Mouse (Mus musculus) hindbrain, embryonic 16.5 days (tissue): ENCODE measurements around the gene Tmem51. TPM values are rescaled to one million over a fixed set of nuclear protein-coding genes. Genes with fewer than 3 reads are reported as not detected.

ENCODE experiments used
- ATAC-seq: fragments of 200-750 bp; cut with Nextera tagmentation; 2 replicates; pipeline ENCODE4 v1.8.0; 2017; ENCODE audit warnings: moderate TSS enrichment, moderate library complexity
- H3K27ac ChIP-seq: fragments of 300-500 bp; sonication (generic); 2 replicates; pipeline ENCODE4 v1.5.1; 2014; ENCODE audit warnings: low read depth, mild to moderate bottlenecking, control low read depth, low read length, moderate library complexity
- H3K27me3 ChIP-seq: fragments of 300-500 bp; sonication (generic); replicated peaks from 2 replicates; pipeline ENCODE4 v1.6.1; 2014; ENCODE audit warnings: low read length; ENCODE audit not compliant: control insufficient read depth, insufficient read depth
- H3K36me3 ChIP-seq: fragments of 300-500 bp; sonication (generic); 2 replicates; pipeline ENCODE4 v1.6.1; 2014; ENCODE audit warnings: mild to moderate bottlenecking, low read length, moderate library complexity, mixed read lengths; ENCODE audit not compliant: control insufficient read depth, insufficient read depth
- H3K4me1 ChIP-seq: fragments of 300-500 bp; sonication (generic); 2 replicates; pipeline ENCODE4 v1.6.1; 2014; ENCODE audit warnings: low read depth, low read length; ENCODE audit not compliant: control insufficient read depth, insufficient read depth
- H3K4me2 ChIP-seq: fragments of 300-500 bp; sonication (generic); 2 replicates; pipeline ENCODE4 v1.6.1; 2014; ENCODE audit warnings: mild to moderate bottlenecking, low read length, control low read depth, moderate library complexity
- H3K4me3 ChIP-seq: fragments of 300-500 bp; sonication (generic); 2 replicates; pipeline ENCODE4 v1.5.1; 2014; ENCODE audit warnings: mild to moderate bottlenecking, low read length, control low read depth, moderate library complexity
- H3K9ac ChIP-seq: fragments of 300-500 bp; sonication (generic); 2 replicates; pipeline ENCODE4 v1.6.1; 2014; ENCODE audit warnings: low read depth, mild to moderate bottlenecking, control low read depth, low read length, moderate library complexity
- H3K9me3 ChIP-seq: fragments of 300-500 bp; sonication (generic); 2 replicates; pipeline ENCODE4 v1.6.1; 2014; ENCODE audit warnings: mild to moderate bottlenecking, low read length, moderate library complexity; ENCODE audit not compliant: control insufficient read depth
- WGBS: fragments of 180-500 bp; shearing (Covaris S2); extraction: QIAGEN DNeasy Blood & Tissue Kit; methylation state at CpG from one replicate; pipeline ENCODE4 v1.1.7; 2014; 5-methylcytosine and 5-hydroxymethylcytosine counted together
- polyA plus RNA-seq: library from polyadenylated mRNA; unstranded; fragments of >200 nt; fragmentation: Nextera tagmentation; extraction: Ambion mirVana; gene quantifications from 2 replicates; pipeline ENCODE4 v1.2.1, GENCODE M21; 2015

The Tmem51 gene
- polyA plus RNA-seq, 1 experiment from 2014 or later = 8.2 TPM

GRCm38 (mm10) chr4:142046496-142046895, 37.6 kb downstream of the Tmem51 start:
- Histone ChIP-seq H3K36me3 (no peaks in the 10 kb centered on the region), H3K9me3 (no peaks in the 10 kb centered on the region), H3K9ac (no peak overlapping the region), H3K27me3 (no peaks in the 10 kb centered on the region), H3K4me2 (no peak overlapping the region), H3K4me1 (no peaks in the 10 kb centered on the region), H3K4me3 (no peak overlapping the region), H3K27ac (no peak overlapping the region)
- no peak for ATAC-seq
- 80% methylated on average over 7 of the region's 7 CpGs for WGBS

GRCm38 (mm10) chr4:142045595-142046163, 38.4 kb downstream of the Tmem51 start:
- 90% methylated on average over 14 of the region's 14 CpGs for WGBS

GRCm38 (mm10) chr4:142044452-142044851, 39.7 kb downstream of the Tmem51 start:
- Histone ChIP-seq H3K27me3 (no peaks in the 10 kb centered on the region), H3K4me1 (no peaks in the 10 kb centered on the region), H3K27ac (no peak overlapping the region), H3K9ac (no peak overlapping the region), H3K36me3 (no peaks in the 10 kb centered on the region), H3K9me3 (no peaks in the 10 kb centered on the region), H3K4me2 (no peak overlapping the region), H3K4me3 (no peak overlapping the region)
- 0 out of 2 replicates have a peak, but pooled peaks have one; percentile 14 for ATAC-seq
- WGBS = 70% methylated on average over 12 of the region's 12 CpGs

More at GRCm38 (mm10) chr4:142045595-142046163, 38.4 kb downstream of the Tmem51 start:
- H3K9me3 ChIP-seq = no peaks in the 10 kb centered on the region
- no peaks in the 10 kb centered on the region for H3K4me1 ChIP-seq
- H3K27ac ChIP-seq = no peak overlapping the region
- no peaks in the 10 kb centered on the region for H3K36me3 ChIP-seq
- no peak overlapping the region for H3K4me3 ChIP-seq
- H3K9ac ChIP-seq = no peak overlapping the region
- no peaks in the 10 kb centered on the region for H3K27me3 ChIP-seq
- no peak for ATAC-seq
- H3K4me2 ChIP-seq = no peak overlapping the region

- H3K4me1 ChIP-seq = no peaks in the 10 kb centered on the region; the same call in 1 of the 2 replicates
- no peak overlapping the region for H3K27ac ChIP-seq
- ATAC-seq = no peak
- no peak overlapping the region for H3K4me3 ChIP-seq
- no peak overlapping the region for H3K4me2 ChIP-seq
- H3K9me3 ChIP-seq = no peaks in the 10 kb centered on the region
- H3K36me3 ChIP-seq = no peaks in the 10 kb centered on the region
- no peak overlapping the region for H3K9ac ChIP-seq
- H3K27me3 ChIP-seq = no peaks in the 10 kb centered on the region
- 92% methylated on average over 9 of the region's 9 CpGs for WGBS
Measured at GRCm38 (mm10) chr4:142039662-142040353, 44.3 kb downstream of the Tmem51 start.

- 77% methylated on average over 4 of the region's 4 CpGs for WGBS
Measured at GRCm38 (mm10) chr4:142037897-142038296, 46.2 kb downstream of the Tmem51 start.

GRCm38 (mm10) chr4:142028533-142028932, 55.6 kb downstream of the Tmem51 start:
- Histone ChIP-seq H3K9me3 (no peaks in the 10 kb centered on the region), H3K27ac (no peak overlapping the region), H3K4me2 (no peak overlapping the region), H3K27me3 (no peaks in the 10 kb centered on the region), H3K4me1 (no peaks in the 10 kb centered on the region), H3K4me3 (no peak overlapping the region), H3K9ac (no peak overlapping the region), H3K36me3 (no peaks in the 10 kb centered on the region)
- WGBS = 90% methylated on average over 13 of the region's 13 CpGs
- ATAC-seq = no peak

More at GRCm38 (mm10) chr4:142037897-142038296, 46.2 kb downstream of the Tmem51 start:
- H3K27me3 ChIP-seq = no peaks in the 10 kb centered on the region
- H3K4me2 ChIP-seq = no peak overlapping the region
- H3K9me3 ChIP-seq = no peaks in the 10 kb centered on the region
- no peaks in the 10 kb centered on the region; the same call in 1 of the 2 replicates for H3K4me1 ChIP-seq
- no peak overlapping the region for H3K4me3 ChIP-seq
- no peak for ATAC-seq
- no peaks in the 10 kb centered on the region for H3K36me3 ChIP-seq
- no peak overlapping the region for H3K27ac ChIP-seq
- no peak overlapping the region for H3K9ac ChIP-seq

- Histone ChIP-seq H3K27me3 (no peaks in the 10 kb centered on the region), H3K4me3 (no peak overlapping the region), H3K36me3 (no peaks in the 10 kb centered on the region), H3K9ac (no peak overlapping the region), H3K9me3 (no peaks in the 10 kb centered on the region), H3K27ac (no peak overlapping the region), H3K4me2 (no peak overlapping the region), H3K4me1 (no peaks in the 10 kb centered on the region)
- 80% methylated on average over 2 of the region's 2 CpGs for WGBS
- no peak for ATAC-seq
Measured at GRCm38 (mm10) chr4:142026965-142027364, 57.1 kb downstream of the Tmem51 start.

GRCm38 (mm10) chr4:142024536-142024935, 59.6 kb downstream of the Tmem51 start:
- Histone ChIP-seq H3K36me3 (no peaks in the 10 kb centered on the region), H3K4me1 (no peaks in the 10 kb centered on the region), H3K27me3 (no peaks in the 10 kb centered on the region), H3K9me3 (no peaks in the 10 kb centered on the region), H3K4me2 (no peak overlapping the region), H3K27ac (no peak overlapping the region), H3K4me3 (no peak overlapping the region), H3K9ac (no peak overlapping the region)
- ATAC-seq = no peak
- 90% methylated on average over 2 of the region's 2 CpGs for WGBS

- 85% methylated on average over 4 of the region's 4 CpGs for whole genome bisulfite sequencing
- H3K9ac ChIP-seq = no peak overlapping the region
- H3K4me1 ChIP-seq = no peaks in the 10 kb centered on the region
- H3K9me3 ChIP-seq = no peaks in the 10 kb centered on the region
- H3K4me3 ChIP-seq = no peak overlapping the region
- H3K4me2 ChIP-seq = no peak overlapping the region
- no peak overlapping the region for H3K27ac ChIP-seq
- no peak for ATAC-seq
- H3K36me3 ChIP-seq = no peaks in the 10 kb centered on the region
- H3K27me3 ChIP-seq = no peaks in the 10 kb centered on the region
Measured at GRCm38 (mm10) chr4:142023166-142023565, 60.9 kb downstream of the Tmem51 start.
